Mouse (Mus musculus) testis, adult 2 months (tissue): ENCODE data around the gene D6Wsu163e. TPM values are rescaled to one million over a fixed set of nuclear protein-coding genes. Genes with fewer than 3 reads are reported as not detected.
A peak's percentile ranks its signal among the peaks of the same experiment; 100 is the strongest.

Experiments
- H3K27ac ChIP-seq: fragments of 200-500 bp; 2 replicates; pipeline ENCODE4 v1.5.1; 2012; ENCODE audit warnings: low read depth, low read length; ENCODE audit not compliant: control insufficient read depth, insufficient read depth
- H3K27me3 ChIP-seq: fragments of 200-500 bp; 2 replicates; pipeline ENCODE4 v1.6.1; 2012; ENCODE audit warnings: mild to moderate bottlenecking, low read length, moderate library complexity; ENCODE audit not compliant: control insufficient read depth, insufficient read depth
- H3K36me3 ChIP-seq: fragments of 200-500 bp; 2 replicates; pipeline ENCODE4 v1.6.1; 2012; ENCODE audit warnings: mild to moderate bottlenecking, low read length; ENCODE audit not compliant: control insufficient read depth, insufficient read depth
- H3K4me1 ChIP-seq: fragments of 200-500 bp; 2 replicates; pipeline ENCODE4 v1.6.1; 2012; ENCODE audit warnings: low read length; ENCODE audit not compliant: control insufficient read depth, insufficient read depth
- H3K4me3 ChIP-seq: fragments of 200-500 bp; 2 replicates; pipeline ENCODE4 v1.5.1; 2012; ENCODE audit warnings: low read depth, mild to moderate bottlenecking, low read length, moderate library complexity, mixed read lengths; ENCODE audit not compliant: control insufficient read depth
- CTCF ChIP-seq: fragments of 200-500 bp; IDR thresholded peaks from 2 replicates; pipeline ENCODE4 v1.5.1; 2012; ENCODE audit warnings: low read depth, mild to moderate bottlenecking, inconsistent platforms, low read length, moderate library complexity; ENCODE audit not compliant: control insufficient read depth, insufficient read depth, insufficient replicate concordance
- POLR2A ChIP-seq: fragments of 200-500 bp; IDR thresholded peaks from 2 replicates; pipeline ENCODE4 v1.6.1; 2012; ENCODE audit warnings: low read depth, mild to moderate bottlenecking, inconsistent platforms, low read length, moderate library complexity; ENCODE audit not compliant: control insufficient read depth
- polyA plus RNA-seq: library from polyadenylated mRNA; depleted of rRNA; stranded (reverse); fragments of >200 nt; gene quantifications from 2 replicates; pipeline ENCODE4 v1.2.3, GENCODE M21; 2012; rRNA removed

The D6Wsu163e gene
- 1.8 and 3.4 TPM in 2 replicates for polyA plus RNA-seq

GRCm38 (mm10) chr6:126939487-126940171 is at the start of gene D6Wsu163e, which contains the start of gene Rad51ap1:
TSS of gene D6Wsu163e (plus strand) at chr6:126939962.
TSS of gene Rad51ap1 (minus strand) at chr6:126939587.
- TF ChIP-seq POLR2A = peak; percentile 87
- no peak for TF ChIP-seq CTCF
- peak within 1 kb of the TSS; percentile 97 for H3K4me3 ChIP-seq

DNA sequence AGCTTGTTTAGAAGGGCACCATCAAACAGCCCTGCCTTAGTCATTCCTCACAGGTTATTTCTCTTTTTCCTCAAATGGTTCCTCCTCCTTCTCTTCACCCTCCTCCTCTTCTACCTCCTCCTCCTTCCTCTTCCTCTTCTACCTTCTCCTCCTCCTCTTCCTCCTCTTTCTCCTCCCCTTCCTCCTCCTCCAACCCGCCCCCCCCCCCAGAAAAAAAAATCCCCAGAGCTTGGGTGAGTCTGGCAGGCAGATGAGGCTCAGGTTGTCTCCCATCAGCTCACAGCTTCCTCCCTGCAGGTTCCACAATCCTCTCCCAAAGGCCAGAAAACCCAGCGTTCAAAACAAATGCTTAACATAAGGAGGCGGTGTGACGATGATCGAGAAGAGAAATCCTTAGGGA is 32.4 kb upstream of the D6Wsu163e start:
- Histone ChIP-seq H3K4me3 (no peak overlapping the region), H3K27me3 (no peaks in the 10 kb centered on the region), H3K36me3 (no peaks in the 10 kb centered on the region), H3K27ac (no peak overlapping the region), H3K4me1 (no peaks in the 10 kb centered on the region)
- no peak for TF ChIP-seq POLR2A

More at GRCm38 (mm10) chr6:126939487-126940171, at the start of gene D6Wsu163e, which contains the start of gene Rad51ap1:
- Histone ChIP-seq H3K4me1 (peaks cover 3% of the 10 kb centered on the region; the same call in 1 of the 2 replicates), H3K36me3 (no peaks in the 10 kb centered on the region), H3K27ac (peak within 1 kb of the TSS; percentile 90), H3K27me3 (no peaks in the 10 kb centered on the region)

- no peaks in the 10 kb centered on the region for H3K4me1 ChIP-seq
- TF ChIP-seq CTCF (no peak), POLR2A (no peak)
- H3K27ac ChIP-seq = no peak overlapping the region
- no peaks in the 10 kb centered on the region for H3K27me3 ChIP-seq
- H3K36me3 ChIP-seq = no peaks in the 10 kb centered on the region
- no peak overlapping the region for H3K4me3 ChIP-seq
These were observed 31.9 kb upstream of the D6Wsu163e start for GRCm38 (mm10) chr6:126907876-126908275.

- no peaks in the 10 kb centered on the region for H3K36me3 ChIP-seq
- H3K4me1 ChIP-seq = no peaks in the 10 kb centered on the region
- H3K4me3 ChIP-seq = no peak overlapping the region
- TF ChIP-seq CTCF = no peak
- H3K27ac ChIP-seq = no peak overlapping the region
- H3K27me3 ChIP-seq = no peaks in the 10 kb centered on the region
These were observed 29.0 kb upstream of the D6Wsu163e start for GRCm38 (mm10) chr6:126910727-126911126.

DNA sequence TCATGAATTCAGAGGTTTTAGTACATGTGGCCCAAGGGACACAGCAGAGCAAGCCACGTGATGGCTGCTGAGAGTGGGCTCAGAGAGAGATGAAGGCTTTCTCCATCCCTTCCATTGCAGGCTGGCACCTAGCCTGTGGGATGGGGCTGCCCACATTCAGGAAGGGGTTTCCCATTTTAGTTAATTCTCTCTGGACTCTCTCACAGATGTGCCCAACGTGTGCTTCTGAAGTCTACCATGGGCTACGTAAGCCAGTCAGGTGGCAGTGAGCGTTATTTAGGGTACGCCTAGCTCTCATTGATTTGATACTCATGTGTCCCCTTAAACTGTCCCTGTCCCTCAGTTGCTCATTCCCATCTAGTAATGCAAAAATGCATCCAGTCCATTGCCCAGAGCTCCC is 24.8 kb upstream of the D6Wsu163e start:
- no peaks in the 10 kb centered on the region for H3K36me3 ChIP-seq
- H3K27ac ChIP-seq = no peak overlapping the region
- H3K4me1 ChIP-seq = no peaks in the 10 kb centered on the region
- no peaks in the 10 kb centered on the region for H3K27me3 ChIP-seq
- H3K4me3 ChIP-seq = no peak overlapping the region
- TF ChIP-seq CTCF (no peak), POLR2A (no peak)

- Histone ChIP-seq H3K27me3 (no peaks in the 10 kb centered on the region), H3K36me3 (peaks cover 5% of the 10 kb centered on the region), H3K4me3 (peak within 1 kb of the TSS; percentile 84), H3K4me1 (peaks cover 3% of the 10 kb centered on the region; the same call in 1 of the 2 replicates), H3K27ac (peak within 1 kb of the TSS; percentile 69)
- TF ChIP-seq POLR2A (peak; percentile 49; the same call in 1 of the 2 replicates), CTCF (no peak)
These were observed 18.5 kb upstream of the D6Wsu163e start, which contains the start of gene Dyrk4 for GRCm38 (mm10) chr6:126921111-126921881. TSS of gene Dyrk4 (minus strand) at chr6:126921839.

- no peaks in the 10 kb centered on the region for H3K27me3 ChIP-seq
- H3K36me3 ChIP-seq = peaks cover 3% of the 10 kb centered on the region
- TF ChIP-seq POLR2A = no peak
- TF ChIP-seq CTCF = no peak
- H3K4me1 ChIP-seq = no peaks in the 10 kb centered on the region
- H3K27ac ChIP-seq = no peak overlapping the region
- no peak overlapping the region for H3K4me3 ChIP-seq
These were observed 6.9 kb upstream of the D6Wsu163e start for GRCm38 (mm10) chr6:126932896-126933295.
